Mouse (Mus musculus) midbrain, embryonic 12.5 days (tissue): ENCODE measurements at regions not wholly inside any gene's neighbourhood (a gene's known extent, or its start where the extent isn't known, plus 50 kb on each side); places are given as distances from the start of the nearest gene placed in this dataset.

ENCODE experiments used
- ATAC-seq: fragments of 200-750 bp; cut with Nextera tagmentation; 2 replicates; pipeline ENCODE4 v1.8.0; 2017; ENCODE audit warnings: low read depth, moderate TSS enrichment, moderate library complexity; ENCODE audit not compliant: low FRiP score
- H3K27ac ChIP-seq: fragments of 300-500 bp; sonication (generic); replicated peaks from 2 replicates; pipeline ENCODE4 v1.5.1; 2016; ENCODE audit warnings: mild to moderate bottlenecking
- H3K27me3 ChIP-seq: fragments of 300-500 bp; sonication (generic); 2 replicates; pipeline ENCODE4 v1.6.1; 2016; ENCODE audit warnings: mild to moderate bottlenecking
- H3K36me3 ChIP-seq: fragments of 300-500 bp; sonication (generic); 2 replicates; pipeline ENCODE4 v1.6.1; 2016
- H3K4me1 ChIP-seq: fragments of 300-500 bp; sonication (generic); 2 replicates; pipeline ENCODE4 v1.6.1; 2016
- H3K4me2 ChIP-seq: fragments of 300-500 bp; sonication (generic); replicated peaks from 2 replicates; pipeline ENCODE4 v1.6.1; 2016; ENCODE audit warnings: mild to moderate bottlenecking, moderate library complexity
- H3K4me3 ChIP-seq: fragments of 300-500 bp; sonication (generic); 2 replicates; pipeline ENCODE4 v1.5.1; 2016; ENCODE audit warnings: mild to moderate bottlenecking
- H3K9ac ChIP-seq: fragments of 300-500 bp; sonication (generic); replicated peaks from 2 replicates; pipeline ENCODE4 v1.6.1; 2016; ENCODE audit warnings: mild to moderate bottlenecking, moderate library complexity
- H3K9me3 ChIP-seq: fragments of 300-500 bp; sonication (generic); 2 replicates; pipeline ENCODE4 v1.6.1; 2016; ENCODE audit warnings: mild to moderate bottlenecking
- WGBS: fragments of 180-500 bp; shearing (Covaris S2); methylation state at CpG from one replicate; pipeline ENCODE4 v1.1.7; 2016; 5-methylcytosine and 5-hydroxymethylcytosine counted together

GRCm38 (mm10) chr12:70707629-70708289 is 117.6 kb upstream of the Frmd6 start:
- Histone ChIP-seq H3K9me3 (no peaks in the 10 kb centered on the region), H3K4me3 (no peak overlapping the region), H3K27ac (no peak overlapping the region), H3K4me2 (no peak overlapping the region), H3K4me1 (no peaks in the 10 kb centered on the region), H3K36me3 (no peaks in the 10 kb centered on the region), H3K27me3 (no peaks in the 10 kb centered on the region), H3K9ac (no peak overlapping the region)
- ATAC-seq: no peak
- WGBS: 69% methylated on average over 6 of the region's 6 CpGs

- H3K4me3 ChIP-seq: no peak overlapping the region
- H3K4me2 ChIP-seq: no peak overlapping the region
- WGBS: 87% methylated on average over 5 of the region's 5 CpGs
- H3K27ac ChIP-seq: no peak overlapping the region
- no peak for ATAC-seq
- no peaks in the 10 kb centered on the region for H3K4me1 ChIP-seq
- H3K36me3 ChIP-seq: no peaks in the 10 kb centered on the region
- H3K9ac ChIP-seq: no peak overlapping the region
- H3K9me3 ChIP-seq: no peaks in the 10 kb centered on the region
- H3K27me3 ChIP-seq: no peaks in the 10 kb centered on the region
These were observed 117.0 kb upstream of the Frmd6 start for GRCm38 (mm10) chr12:70708290-70708668.

GRCm38 (mm10) chr12:70710311-70710710 is 115.0 kb upstream of the Frmd6 start:
- Histone ChIP-seq H3K4me3 (no peak overlapping the region), H3K4me1 (peaks cover 5% of the 10 kb centered on the region), H3K9me3 (no peaks in the 10 kb centered on the region), H3K27ac (no peak overlapping the region), H3K36me3 (no peaks in the 10 kb centered on the region), H3K4me2 (no peak overlapping the region), H3K27me3 (no peaks in the 10 kb centered on the region), H3K9ac (no peak overlapping the region)
- 93% methylated on average over 7 of the region's 7 CpGs for WGBS
- no peak for ATAC-seq

GRCm38 (mm10) chr12:70711030-70711429 is 114.3 kb upstream of the Frmd6 start:
- 79% methylated on average over 5 of the region's 5 CpGs for WGBS
- Histone ChIP-seq H3K4me1 (peaks cover 5% of the 10 kb centered on the region), H3K36me3 (no peaks in the 10 kb centered on the region), H3K27me3 (no peaks in the 10 kb centered on the region), H3K4me3 (no peak overlapping the region), H3K27ac (no peak overlapping the region), H3K9me3 (no peaks in the 10 kb centered on the region), H3K9ac (no peak overlapping the region), H3K4me2 (no peak overlapping the region)
- ATAC-seq: no peak

- ATAC-seq: no peak
- no peaks in the 10 kb centered on the region for H3K27me3 ChIP-seq
- 62% methylated on average over 5 of the region's 5 CpGs for WGBS
- peaks cover 5% of the 10 kb centered on the region for H3K4me1 ChIP-seq
- H3K9ac ChIP-seq: no peak overlapping the region
- H3K9me3 ChIP-seq: no peaks in the 10 kb centered on the region
- H3K4me2 ChIP-seq: no peak overlapping the region
- no peaks in the 10 kb centered on the region for H3K36me3 ChIP-seq
- no peak overlapping the region for H3K27ac ChIP-seq
- no peak overlapping the region for H3K4me3 ChIP-seq
These were observed 112.8 kb upstream of the Frmd6 start for GRCm38 (mm10) chr12:70712322-70713024.

GRCm38 (mm10) chr12:70713499-70714280 is 111.6 kb upstream of the Frmd6 start:
- H3K4me2 ChIP-seq: no peak overlapping the region
- H3K4me3 ChIP-seq: no peak overlapping the region
- H3K4me1 ChIP-seq: peaks cover 5% of the 10 kb centered on the region
- H3K27me3 ChIP-seq: no peaks in the 10 kb centered on the region
- H3K27ac ChIP-seq: no peak overlapping the region
- no peak for ATAC-seq
- no peaks in the 10 kb centered on the region for H3K36me3 ChIP-seq
- H3K9me3 ChIP-seq: no peaks in the 10 kb centered on the region
- no peak overlapping the region for H3K9ac ChIP-seq
- WGBS: 72% methylated on average over 18 of the region's 18 CpGs

- Histone ChIP-seq H3K27ac (no peak overlapping the region), H3K4me3 (no peak overlapping the region), H3K36me3 (no peaks in the 10 kb centered on the region), H3K9me3 (no peaks in the 10 kb centered on the region), H3K4me2 (no peak overlapping the region), H3K27me3 (no peaks in the 10 kb centered on the region), H3K9ac (no peak overlapping the region), H3K4me1 (peaks cover 5% of the 10 kb centered on the region)
- 33% methylated on average over 11 of the region's 11 CpGs for WGBS
- ATAC-seq: no peak
These were observed 111.0 kb upstream of the Frmd6 start for GRCm38 (mm10) chr12:70714281-70714679.

GRCm38 (mm10) chr12:70715836-70716235 is 109.5 kb upstream of the Frmd6 start:
- Histone ChIP-seq H3K36me3 (no peaks in the 10 kb centered on the region), H3K9ac (no peak overlapping the region), H3K27ac (no peak overlapping the region), H3K4me2 (no peak overlapping the region), H3K4me1 (peaks cover 5% of the 10 kb centered on the region), H3K27me3 (no peaks in the 10 kb centered on the region), H3K4me3 (no peak overlapping the region), H3K9me3 (no peaks in the 10 kb centered on the region)
- no peak for ATAC-seq
- WGBS: 80% methylated on average over 2 of the region's 2 CpGs

GRCm38 (mm10) chr12:70718602-70719001 is 106.7 kb upstream of the Frmd6 start:
- no peak overlapping the region for H3K4me3 ChIP-seq
- H3K27me3 ChIP-seq: no peaks in the 10 kb centered on the region
- no peak overlapping the region for H3K9ac ChIP-seq
- no peaks in the 10 kb centered on the region for H3K9me3 ChIP-seq
- H3K27ac ChIP-seq: no peak overlapping the region
- H3K4me2 ChIP-seq: no peak overlapping the region
- no peaks in the 10 kb centered on the region for H3K36me3 ChIP-seq
- peaks cover 5% of the 10 kb centered on the region for H3K4me1 ChIP-seq
- no peak for ATAC-seq
- WGBS: 71% methylated on average over 1 of the region's 1 CpGs

GRCm38 (mm10) chr12:70719255-70719654 is 106.1 kb upstream of the Frmd6 start:
- no peak for ATAC-seq
- H3K9me3 ChIP-seq: no peaks in the 10 kb centered on the region

GRCm38 (mm10) chr12:70720178-70720894 is 105.0 kb upstream of the Frmd6 start:
- Histone ChIP-seq H3K27me3 (no peaks in the 10 kb centered on the region), H3K4me2 (no peak overlapping the region), H3K4me1 (no peaks in the 10 kb centered on the region), H3K4me3 (no peak overlapping the region), H3K36me3 (no peaks in the 10 kb centered on the region), H3K9ac (no peak overlapping the region), H3K9me3 (no peaks in the 10 kb centered on the region), H3K27ac (no peak overlapping the region)
- ATAC-seq: no peak
- 89% methylated on average over 12 of the region's 12 CpGs for WGBS

More at GRCm38 (mm10) chr12:70719255-70719654, 106.1 kb upstream of the Frmd6 start:
- no peaks in the 10 kb centered on the region for H3K36me3 ChIP-seq
- H3K4me1 ChIP-seq: peaks cover under 1% of the 10 kb centered on the region
- H3K27ac ChIP-seq: no peak overlapping the region
- WGBS: 83% methylated on average over 4 of the region's 4 CpGs
- no peak overlapping the region for H3K9ac ChIP-seq
- no peaks in the 10 kb centered on the region for H3K27me3 ChIP-seq
- no peak overlapping the region for H3K4me2 ChIP-seq
- no peak overlapping the region for H3K4me3 ChIP-seq

- H3K36me3 ChIP-seq: no peaks in the 10 kb centered on the region
- no peak overlapping the region for H3K27ac ChIP-seq
- H3K4me2 ChIP-seq: no peak overlapping the region
- no peak for ATAC-seq
- H3K4me1 ChIP-seq: no peaks in the 10 kb centered on the region
- 100% methylated on average over 1 of the region's 1 CpGs for WGBS
- no peaks in the 10 kb centered on the region for H3K9me3 ChIP-seq
- H3K9ac ChIP-seq: no peak overlapping the region
- no peaks in the 10 kb centered on the region for H3K27me3 ChIP-seq
- H3K4me3 ChIP-seq: no peak overlapping the region
These were observed 100.0 kb upstream of the Frmd6 start for GRCm38 (mm10) chr12:70725326-70725725.
